Mouse (Mus musculus) megakaryocyte, adult 5-6 weeks (primary cell): ENCODE results near the gene Scaf4. TPM values are rescaled to one million over a fixed set of nuclear protein-coding genes. Genes with fewer than 3 reads are reported as not detected.
"Not testable (repeated sequence)": the region's sequence is repeated elsewhere in the genome, so short reads cannot be mapped to it uniquely, and the experiment has no call there.

ENCODE experiments used
- ATAC-seq: 2 replicates; pipeline ENCODE4 v1.8.0; 2016; ENCODE audit warnings: mild to moderate bottlenecking, inconsistent platforms; ENCODE audit not compliant: poor library complexity, severe bottlenecking
- total RNA-seq, 2 experiments: library from RNA; stranded (forward) in 1 of 2; stranded (reverse) in 1 of 2; fragments of 153-499, 151-499 nt in 1 of 2; fragments of 221-1000, 200-1000 nt in 1 of 2; gene quantifications; 2 replicates each; pipeline versions ENCODE4 v1.2.3 to v1.2.4; 2015 to 2017

Scaf4 gene
- total RNA-seq, 2 experiments from 2014 or later = 19.2 to 58.4 TPM

DNA sequence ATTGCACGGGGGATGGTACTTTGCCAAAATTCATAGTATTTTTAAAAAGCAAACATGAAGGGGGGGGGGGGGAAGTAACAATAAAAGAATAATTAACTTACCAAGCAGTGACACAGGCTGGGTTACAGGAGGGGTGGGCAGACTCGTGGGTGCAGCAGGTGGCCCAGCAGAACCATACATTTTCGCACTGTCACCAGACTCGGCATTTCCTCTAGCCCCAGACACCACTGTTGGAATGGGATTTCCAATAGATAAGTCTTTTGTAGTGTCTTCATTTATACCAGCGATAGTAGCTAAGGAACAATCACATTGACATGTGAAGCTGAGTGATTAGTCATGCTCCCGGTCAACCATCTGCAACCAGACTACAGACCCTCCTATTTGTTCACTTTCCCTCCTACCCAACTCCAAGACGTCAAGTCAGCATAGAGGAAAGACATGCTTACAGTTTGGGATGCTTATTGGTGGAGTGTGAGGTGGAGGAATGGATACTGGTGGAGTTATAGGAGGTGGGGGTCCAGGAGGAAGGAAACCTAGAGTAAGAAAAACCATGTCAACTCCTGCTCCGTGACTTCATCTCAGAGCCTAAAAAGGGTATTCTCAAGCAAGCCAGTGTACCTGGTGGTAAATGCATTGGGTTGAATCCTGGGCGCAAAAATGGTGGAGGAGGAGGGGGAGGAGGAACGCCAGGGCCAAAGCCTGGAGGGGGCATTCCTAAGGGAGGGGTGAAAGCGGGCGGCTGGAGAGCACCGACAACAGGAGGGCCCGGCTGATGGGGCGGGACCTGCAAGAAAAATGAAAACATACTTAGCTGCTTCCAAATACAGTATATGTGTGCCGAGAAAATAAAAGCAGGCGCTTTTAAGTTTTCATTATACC, 41.6 kb downstream of the Scaf4 start:
- ATAC-seq = no peak

DNA sequence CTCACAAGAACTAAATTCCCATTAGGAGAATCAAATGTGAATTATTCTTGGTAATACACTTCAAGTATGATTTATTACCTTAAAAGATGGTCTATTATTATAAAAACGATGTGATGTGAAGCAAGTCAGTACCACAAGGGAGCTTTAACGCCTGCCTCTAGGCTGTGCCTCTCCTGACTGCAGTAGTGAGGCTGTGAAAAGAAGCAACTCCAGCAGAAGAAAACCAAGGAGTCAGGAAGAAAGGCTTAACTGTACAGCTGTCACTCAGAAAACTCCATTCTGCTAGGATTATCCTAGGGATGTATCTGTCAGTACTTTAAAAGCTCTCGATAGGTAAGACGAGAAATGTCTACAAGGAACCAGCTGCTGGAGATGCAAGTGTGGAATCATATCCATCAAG, 42.4 kb downstream of the Scaf4 start:
- no peak for ATAC-seq

DNA sequence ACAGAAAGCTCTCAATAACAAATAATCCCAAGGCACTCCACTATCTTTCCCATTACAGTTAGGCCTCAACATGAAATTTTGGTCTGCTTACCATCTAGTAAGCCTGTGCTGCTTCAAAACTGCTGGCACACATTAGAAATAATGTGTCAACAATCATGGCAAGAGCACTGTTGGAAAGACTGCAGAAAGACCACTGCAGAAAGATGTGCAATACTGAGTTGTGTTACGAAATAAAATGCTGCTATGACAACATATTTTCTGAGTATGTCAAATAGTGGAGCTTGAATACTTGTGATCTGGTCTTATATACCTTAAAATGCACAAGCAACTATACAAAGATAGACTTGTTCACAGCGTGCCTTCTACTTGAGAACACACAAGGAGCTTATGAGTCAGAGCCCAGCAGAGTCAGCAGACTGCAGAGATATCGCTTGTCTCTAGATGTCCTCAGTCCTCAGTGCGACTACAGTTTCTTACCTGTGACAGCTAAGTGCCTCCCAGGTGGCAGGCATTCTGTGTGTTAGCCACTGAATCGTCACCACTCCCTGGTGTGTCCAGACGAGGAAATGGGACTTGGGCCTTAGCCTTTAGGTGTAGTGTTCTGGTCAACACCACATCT, 45.1 kb downstream of the Scaf4 start:
- no peak for ATAC-seq

DNA sequence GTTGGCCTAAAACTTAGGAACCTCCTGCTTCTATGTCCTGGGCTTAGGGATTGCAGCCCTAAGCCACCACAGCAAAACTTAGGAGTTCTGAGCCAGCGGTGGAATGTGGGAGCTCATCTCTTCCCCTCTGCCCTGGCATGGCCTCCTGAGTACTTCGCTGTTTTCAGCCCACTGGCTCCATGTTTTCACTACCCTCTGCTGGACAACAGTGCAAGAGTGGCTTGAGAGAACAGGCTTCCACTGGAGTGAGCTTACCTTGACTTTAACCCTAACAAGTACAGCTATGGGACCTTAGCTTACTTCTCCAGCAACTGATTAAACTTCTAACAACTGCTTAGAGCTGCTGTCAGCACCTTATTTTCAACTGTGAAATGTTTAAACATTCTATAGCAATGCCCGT, 49.1 kb downstream of the Scaf4 start:
- no peak for ATAC-seq

DNA sequence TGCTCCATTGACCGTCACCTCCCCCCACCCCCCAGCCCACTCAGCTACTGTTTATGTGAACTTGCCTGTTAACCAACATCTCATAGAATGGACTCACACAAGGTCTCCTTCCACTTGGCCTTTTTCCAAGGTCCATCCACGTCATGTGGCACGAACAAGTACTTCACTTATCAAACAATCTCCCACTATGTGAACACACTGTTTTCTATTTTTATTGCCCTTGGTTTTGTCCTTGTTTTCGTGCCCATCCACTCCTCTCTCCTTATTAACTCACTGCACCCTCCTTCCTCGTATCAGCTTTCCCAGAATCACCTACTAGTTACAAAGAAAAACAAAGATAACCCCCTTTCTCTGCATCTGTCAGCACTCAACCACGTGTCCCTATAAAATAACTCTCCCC, 49.7 kb downstream of the Scaf4 start:
- no peak for ATAC-seq

DNA sequence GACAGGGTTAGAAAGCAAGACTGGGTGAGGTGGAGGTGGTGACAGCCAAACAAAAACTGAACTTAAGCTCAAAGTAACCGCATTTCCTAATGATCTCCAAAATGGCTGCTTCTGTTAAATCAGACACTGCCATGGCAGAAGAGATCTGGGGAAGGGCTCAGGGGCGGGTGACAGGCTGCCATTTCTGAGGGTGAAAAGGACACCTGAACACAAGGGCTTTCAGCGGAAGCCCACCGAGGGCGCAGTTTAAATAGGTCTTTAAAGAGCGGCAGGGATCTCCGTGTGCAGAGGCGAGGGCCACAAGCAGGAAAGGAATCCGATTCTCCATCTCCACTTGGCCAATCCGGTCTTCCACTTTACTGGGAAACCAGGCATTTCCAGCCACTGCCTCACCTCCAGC, 50.6 kb downstream of the Scaf4 start:
- ATAC-seq = no peak

DNA sequence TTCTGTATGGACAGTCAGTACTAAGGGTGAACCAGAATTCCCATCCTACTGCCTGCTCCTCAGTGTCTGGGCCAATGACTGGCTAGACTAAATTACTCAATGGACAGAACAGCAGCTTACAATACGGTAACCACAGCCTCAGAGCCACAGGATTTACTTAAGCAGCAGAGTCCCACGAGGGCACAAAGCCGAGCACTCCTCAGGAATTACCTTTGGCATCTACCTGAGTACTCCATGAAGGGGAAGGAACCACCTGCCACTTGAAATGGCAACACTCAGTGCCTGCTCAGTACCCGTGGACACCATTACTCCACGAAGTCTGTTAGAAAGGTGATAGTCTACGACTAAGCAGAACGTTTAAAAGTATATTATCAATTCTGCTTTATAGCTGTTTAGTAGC, 53.0 kb downstream of the Scaf4 start:
- ATAC-seq = no peak

DNA sequence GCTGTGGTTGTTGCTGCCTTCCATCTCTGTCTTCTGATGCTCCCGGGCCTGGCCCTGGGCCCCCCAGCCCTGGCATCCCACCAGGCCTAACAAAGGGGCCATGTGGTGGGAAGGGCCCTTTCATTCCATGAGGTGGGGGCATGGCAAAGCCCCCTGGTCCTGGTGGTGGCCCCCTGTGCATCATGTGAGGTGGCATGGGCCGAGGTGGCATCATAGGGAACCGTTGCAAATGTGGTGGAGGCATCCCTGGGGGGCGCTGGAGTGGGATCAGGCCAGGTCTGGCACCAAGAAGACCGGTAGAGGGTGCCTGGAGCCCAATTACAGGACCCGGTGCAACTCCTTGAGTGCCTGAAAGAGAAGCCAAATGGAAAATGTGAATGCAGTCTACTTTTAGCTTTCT, 54.4 kb downstream of the Scaf4 start:
- ATAC-seq = no peak

DNA sequence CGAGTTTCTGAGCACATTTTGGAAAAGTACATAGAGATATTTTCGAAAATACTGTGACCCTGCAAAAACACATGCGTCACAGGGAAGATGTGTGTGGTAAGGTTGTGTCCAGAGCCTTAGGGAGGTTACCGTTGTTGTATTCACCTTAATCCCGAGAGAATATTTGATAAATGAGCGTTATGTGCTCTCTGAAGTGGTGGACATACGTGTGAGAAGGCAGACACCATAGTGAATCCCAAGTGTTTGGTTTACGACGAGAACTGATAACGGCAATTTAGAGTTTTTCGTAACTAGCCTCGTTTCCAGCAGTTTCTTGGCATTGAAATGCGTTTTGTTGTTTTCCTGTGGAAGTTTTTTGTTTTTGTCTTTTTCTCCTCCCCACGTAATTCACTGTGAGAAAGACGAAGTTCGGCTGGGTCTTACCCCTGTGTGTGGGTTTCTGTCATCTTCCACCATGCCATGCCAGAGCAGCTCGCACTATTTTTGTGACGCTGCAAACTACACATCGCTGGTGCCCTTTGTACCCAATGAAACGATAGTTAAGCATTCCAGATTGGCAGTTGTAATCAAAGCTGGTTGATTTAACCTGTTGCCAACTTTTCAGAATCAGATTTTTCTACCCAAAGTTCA, 62.7 kb downstream of the Scaf4 start:
- ATAC-seq = no peak

DNA sequence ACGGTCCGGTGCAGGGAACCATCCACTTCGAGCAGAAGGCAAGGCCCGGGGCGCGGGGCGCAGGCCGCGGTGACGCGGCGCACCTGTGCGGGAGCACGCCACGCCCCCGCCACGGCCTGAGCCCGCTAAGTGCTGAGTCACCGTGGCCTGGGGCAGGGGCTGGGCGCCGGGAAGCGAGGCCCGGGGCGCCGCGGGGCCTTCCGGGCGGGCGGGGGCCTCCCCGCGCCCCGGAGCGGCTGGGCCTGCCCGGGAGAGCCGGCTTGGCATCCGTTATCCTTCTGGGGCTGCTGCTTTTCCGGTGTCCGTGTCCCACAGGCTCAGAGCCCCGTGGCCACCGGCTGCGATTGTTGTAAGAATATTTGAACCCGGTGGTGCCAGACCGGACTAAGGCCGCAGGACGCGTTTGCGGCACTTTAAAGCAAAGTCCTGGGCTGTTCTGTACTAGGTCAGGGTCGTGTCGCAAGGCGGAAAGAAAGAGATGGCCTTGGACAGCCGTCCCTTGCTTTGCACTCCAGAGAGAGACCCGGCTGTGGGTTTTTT, 63.3 kb downstream of the Scaf4 start:
- peak; percentile 22 for ATAC-seq

DNA sequence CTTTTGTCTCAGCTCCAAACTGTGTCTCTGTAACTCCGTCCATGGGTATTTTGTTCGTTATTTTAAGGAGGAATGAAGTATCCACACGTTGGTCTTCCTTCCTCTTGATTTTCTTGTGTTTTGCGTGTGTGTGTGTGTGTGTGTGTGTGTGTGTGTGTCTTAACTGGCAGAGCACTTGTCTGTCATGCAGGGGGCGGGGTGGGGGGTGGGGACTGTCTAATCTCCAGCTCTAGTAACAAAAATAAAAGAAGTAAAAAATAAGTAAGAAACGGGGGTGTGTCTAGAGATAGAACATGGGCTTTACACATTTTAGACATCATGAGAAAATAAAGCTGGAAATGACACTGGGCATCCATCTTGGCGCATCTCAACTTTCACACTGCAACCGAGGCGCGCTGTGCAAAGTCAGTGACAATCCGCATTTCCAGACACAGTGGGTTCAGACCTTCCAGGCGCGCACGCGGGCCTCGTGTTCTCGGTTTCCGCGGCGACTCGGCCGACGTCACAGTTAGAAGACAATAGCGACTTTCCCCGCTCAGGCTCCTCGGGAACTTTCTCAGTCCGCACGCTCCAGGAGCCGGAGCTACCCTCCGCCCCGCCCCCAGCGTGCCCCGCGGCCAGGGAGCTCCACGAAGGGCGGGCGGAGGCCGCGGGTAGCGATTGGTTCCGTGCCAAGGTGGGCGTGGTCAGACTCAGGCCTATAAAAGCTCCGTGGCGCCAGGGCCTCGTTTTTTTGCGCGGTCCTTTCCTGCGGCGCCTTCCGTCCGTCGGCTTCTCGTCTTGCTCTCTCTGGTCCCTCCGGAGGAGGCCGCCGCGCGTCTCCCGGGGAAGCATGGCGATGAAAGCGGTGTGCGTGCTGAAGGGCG, 64.0 kb downstream of the Scaf4 start, which contains the start of gene Sod1:
Gene Sod1 (plus strand): TSS at position 729 of the 866 bp plus-strand sequence.
- ATAC-seq = peak; percentile 91

DNA sequence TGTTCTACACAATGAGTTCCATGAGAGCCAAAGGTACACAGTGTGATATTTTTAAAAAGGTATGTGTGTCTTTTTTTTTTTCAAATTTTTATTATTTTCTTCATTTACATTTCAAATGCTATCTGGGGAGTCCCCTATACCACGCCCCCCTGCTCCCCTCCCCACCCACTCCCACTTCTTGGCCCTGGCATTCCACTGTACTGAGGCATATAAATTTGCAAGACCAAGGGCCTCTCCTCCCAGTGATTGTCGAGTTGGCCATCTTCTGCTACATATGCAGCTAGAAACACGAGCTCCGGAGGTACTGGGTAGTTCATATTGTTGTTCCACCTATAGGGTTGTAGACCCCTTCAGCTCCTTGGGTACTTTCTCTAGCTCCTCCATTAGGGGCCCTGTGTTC, 64.9 kb downstream of the Scaf4 start:
- ATAC-seq = not testable (repeated sequence)

DNA sequence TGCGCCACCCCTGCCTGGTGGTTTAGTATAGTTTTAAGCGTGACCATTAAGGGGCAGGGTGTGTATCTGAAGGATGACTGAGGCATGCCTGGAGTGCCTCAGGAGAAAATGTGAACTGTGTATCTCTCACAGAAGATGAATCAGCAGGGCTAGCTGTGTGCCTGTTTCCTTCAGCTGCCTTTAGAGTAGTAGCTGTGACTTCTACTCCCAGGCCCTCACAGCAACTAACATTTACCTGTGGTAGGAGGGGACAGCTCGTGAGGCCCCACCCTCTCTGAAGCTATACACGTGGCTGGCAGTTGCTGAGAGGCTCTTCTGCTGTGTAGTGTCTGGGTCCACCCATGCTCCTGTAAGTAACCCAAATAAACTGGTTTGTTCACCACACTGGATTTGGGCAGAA, 66.4 kb downstream of the Scaf4 start:
- no peak for ATAC-seq

DNA sequence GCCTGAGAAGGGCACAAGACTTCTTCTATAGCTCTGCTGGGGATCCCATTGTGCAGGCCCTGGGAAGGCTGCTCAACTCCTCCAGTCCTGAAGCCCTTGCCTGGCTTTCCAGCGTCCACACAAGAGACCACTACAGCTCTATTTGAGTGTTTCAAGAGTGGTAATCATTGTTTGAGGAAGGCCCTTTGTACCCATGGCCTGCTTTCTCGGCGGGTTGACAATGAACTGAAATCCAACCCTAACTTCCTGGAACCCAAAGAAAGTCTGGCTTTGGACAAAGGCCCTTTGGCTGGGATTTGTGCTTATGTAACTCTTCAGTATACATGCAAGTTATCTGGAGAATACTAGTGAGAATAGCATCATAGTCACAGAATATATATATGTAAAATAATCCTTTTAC, 66.9 kb downstream of the Scaf4 start:
- ATAC-seq = no peak

DNA sequence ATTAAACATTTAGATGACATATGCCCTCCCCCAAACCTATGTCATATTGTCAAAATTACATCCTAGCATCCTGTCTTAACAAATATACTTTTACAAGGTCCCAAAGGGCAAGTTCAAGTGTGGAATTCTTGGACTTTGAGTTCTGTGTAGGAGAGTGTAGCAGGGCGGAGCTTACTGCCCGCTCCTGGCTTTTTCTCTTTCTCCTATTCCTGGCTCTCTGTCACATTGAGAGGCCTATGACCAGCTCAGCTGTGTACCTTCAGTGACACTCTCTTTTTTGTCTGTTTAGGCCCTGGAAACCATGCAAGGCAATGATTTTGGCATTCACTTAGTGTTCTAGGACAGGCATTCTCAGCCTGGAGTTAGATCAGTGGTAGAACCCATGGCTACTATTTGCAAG, 67.9 kb downstream of the Scaf4 start:
- no peak for ATAC-seq

DNA sequence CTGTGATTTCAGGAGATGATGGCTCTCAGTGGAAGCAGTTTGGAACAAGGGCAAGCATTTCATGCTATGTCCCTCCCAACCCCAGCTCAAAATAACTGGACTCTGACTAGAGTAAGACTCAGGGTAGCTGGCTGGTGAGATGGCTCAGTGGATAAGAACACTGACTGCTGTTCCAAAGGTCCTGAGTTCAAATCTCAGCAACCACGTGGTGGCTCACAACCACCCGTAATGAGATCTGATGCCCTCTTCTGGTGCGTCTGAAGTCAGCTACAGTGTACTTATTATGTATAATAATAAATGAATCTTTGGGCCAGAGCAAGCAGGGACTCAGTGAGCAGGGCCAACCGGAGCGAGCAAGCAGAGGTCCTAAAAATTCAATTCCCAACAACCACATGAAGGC, 68.4 kb downstream of the Scaf4 start:
- ATAC-seq = not testable (repeated sequence)

DNA sequence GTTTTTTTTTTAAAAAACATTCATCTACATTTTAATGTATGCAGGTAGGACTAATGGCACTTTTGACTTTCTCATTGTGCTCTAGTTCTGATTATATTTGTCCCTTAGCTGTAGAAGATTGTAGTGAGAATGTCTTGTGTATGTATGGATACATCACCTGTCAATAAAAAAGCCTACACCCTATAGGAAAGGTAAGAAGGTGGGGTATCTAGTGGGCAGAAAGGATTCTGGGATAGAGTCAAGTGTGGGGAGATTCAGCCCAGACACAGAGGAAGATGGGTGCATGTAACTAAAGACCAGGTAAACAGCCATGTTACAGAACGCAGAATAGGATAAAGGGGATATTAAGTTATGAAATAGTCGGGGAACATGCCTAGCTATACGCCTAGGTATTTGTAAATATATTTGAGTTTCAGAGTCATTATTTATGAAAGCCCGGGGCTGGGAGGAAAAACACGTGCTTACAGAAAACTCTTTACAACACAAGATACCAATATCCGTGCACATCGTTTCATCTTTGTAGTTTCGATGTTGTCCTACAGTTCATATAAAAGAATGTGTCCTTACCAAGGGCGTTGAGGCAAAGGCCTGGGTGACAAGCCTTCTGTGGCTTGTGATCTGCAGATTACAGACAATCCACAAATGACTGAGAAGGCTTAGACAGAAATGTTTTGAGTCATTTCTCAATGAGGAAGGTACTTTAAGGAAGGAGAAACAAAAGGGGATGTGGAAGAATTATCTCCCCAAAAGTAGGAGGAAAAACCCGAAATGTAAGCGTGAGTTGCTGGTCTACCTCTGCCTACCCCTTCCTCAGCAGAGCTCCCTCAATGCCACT, 69.4 kb downstream of the Scaf4 start:
- ATAC-seq = peak; percentile 69

DNA sequence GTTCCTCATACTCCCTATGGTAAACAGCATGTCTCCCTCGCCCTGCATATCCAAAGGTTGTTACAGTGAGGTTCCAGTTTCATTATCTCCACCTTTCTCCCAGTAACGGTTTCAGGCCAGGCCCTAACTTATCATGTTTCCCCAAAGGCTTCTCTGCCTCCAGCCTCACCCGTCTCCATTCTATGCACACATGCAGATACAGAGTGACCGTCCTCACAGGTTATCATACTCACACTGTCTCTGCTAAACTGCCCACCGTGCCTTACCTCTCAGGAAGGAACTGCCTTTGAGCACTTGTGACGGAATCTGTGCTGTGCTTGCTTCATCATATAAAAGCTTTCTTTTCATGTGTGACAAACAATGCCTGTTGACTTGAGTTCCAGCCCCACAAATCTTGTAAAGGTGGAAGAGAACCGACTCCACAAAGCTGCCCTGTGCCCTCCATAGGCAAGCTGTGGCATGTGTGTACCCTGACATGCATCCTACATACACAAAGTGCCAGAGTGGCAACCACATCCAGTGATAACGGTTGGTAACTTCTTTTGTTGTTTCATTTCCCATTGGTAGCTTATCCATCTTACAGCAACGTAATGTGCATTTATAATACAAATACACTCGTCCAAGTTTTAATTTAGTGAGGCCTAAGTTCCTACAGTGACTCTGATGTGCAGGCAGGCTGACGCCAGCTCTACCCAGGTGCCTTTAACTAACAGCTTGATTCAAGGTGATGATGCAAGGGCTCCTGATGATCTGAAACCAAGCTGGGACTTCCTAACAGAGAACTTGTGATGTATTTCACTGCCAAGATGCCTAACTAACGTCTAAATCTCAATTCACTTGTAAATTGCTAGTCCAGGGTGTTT, 70.6 kb downstream of the Scaf4 start:
- peak; percentile 26; the same call in 1 of the 2 replicates for ATAC-seq

DNA sequence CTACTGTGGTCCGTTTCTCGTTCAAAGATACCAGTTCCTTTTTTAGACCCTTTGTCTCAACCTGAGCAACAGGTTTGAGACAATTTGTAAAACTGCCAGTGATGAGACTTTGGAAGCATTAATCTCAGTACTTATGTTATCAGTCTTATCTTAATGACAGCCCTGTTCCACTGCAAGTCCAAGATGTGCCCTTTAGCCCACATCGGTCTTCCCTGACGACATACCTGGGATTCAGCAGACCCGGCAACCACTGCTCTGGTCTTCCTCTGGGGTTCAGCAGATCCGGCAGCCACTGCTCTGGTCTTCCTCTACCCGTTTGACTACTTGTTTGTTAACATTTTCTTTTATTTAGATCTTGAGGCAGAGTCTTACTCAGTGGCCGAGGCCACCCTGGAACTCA, 72.5 kb downstream of the Scaf4 start:
- ATAC-seq = no peak
